Mouse (Mus musculus) ES-Bruce4 (cell line): ENCODE results near the gene Racgap1. TPM values are rescaled to one million over a fixed set of nuclear protein-coding genes. Genes with fewer than 3 reads are reported as not detected.

ENCODE experiments used
- H3K27ac ChIP-seq: 2 replicates; pipeline ENCODE4 v1.5.1; 2012; ENCODE audit warnings: low read length, inconsistent platforms; ENCODE audit not compliant: insufficient read depth
- H3K27me3 ChIP-seq: 2 replicates; pipeline ENCODE4 v1.6.1; 2012; ENCODE audit warnings: mild to moderate bottlenecking, low read length, inconsistent platforms; ENCODE audit not compliant: control insufficient read depth, poor library complexity, insufficient read depth, severe bottlenecking
- H3K36me3 ChIP-seq: 2 replicates; pipeline ENCODE4 v1.6.1; 2012; ENCODE audit warnings: inconsistent platforms, mild to moderate bottlenecking, low read length, moderate library complexity; ENCODE audit not compliant: control insufficient read depth, poor library complexity, insufficient read depth, severe bottlenecking
- H3K4me1 ChIP-seq: one replicate; pipeline ENCODE4 v1.8.1; 2011; ENCODE audit warnings: low read length; ENCODE audit not compliant: control insufficient read depth, insufficient read depth
- H3K4me3 ChIP-seq: 2 replicates; pipeline ENCODE4 v1.5.1; 2011; ENCODE audit warnings: low read depth, mild to moderate bottlenecking, low read length
- H3K9ac ChIP-seq: 2 replicates; pipeline ENCODE4 v1.6.1; 2012; ENCODE audit warnings: low read depth, mild to moderate bottlenecking, inconsistent platforms; ENCODE audit not compliant: poor library complexity, severe bottlenecking
- H3K9me3 ChIP-seq: replicated peaks from 2 replicates; pipeline ENCODE4 v1.6.1; 2012; ENCODE audit warnings: mild to moderate bottlenecking, low read length, inconsistent platforms; ENCODE audit not compliant: control insufficient read depth, poor library complexity, insufficient read depth, severe bottlenecking
- CTCF ChIP-seq: IDR thresholded peaks from one replicate; pipeline ENCODE4 v1.8.1; 2011; ENCODE audit warnings: low read depth, low read length
- EP300 ChIP-seq: IDR thresholded peaks from 2 replicates; pipeline ENCODE4 v1.6.1; 2011; ENCODE audit warnings: low read depth, low read length; ENCODE audit not compliant: insufficient read depth
- POLR2A ChIP-seq: IDR thresholded peaks from one replicate; pipeline ENCODE4 v1.8.1; 2011; ENCODE audit warnings: low read length; ENCODE audit not compliant: insufficient read depth
- polyA plus RNA-seq: library from polyadenylated mRNA; stranded (reverse); fragments of >200 nt; gene quantifications from 2 replicates; pipeline ENCODE4 v1.2.4, GENCODE M21; 2011; ENCODE audit warnings: low read depth; ENCODE audit not compliant: missing spikeins, insufficient read depth, insufficient read length

The Racgap1 gene
- polyA plus RNA-seq, 1 experiment = 122 TPM

GRCm38 (mm10) chr15:99638124-99638485 is 13.4 kb downstream of the Racgap1 start:
- H3K27ac ChIP-seq = no peak overlapping the region
- H3K27me3 ChIP-seq = no peaks in the 10 kb centered on the region

GRCm38 (mm10) chr15:99637405-99638123 is 13.9 kb downstream of the Racgap1 start:
- Histone ChIP-seq H3K4me3 (no peak overlapping the region), H3K27me3 (no peaks in the 10 kb centered on the region), H3K9me3 (no peaks in the 10 kb centered on the region), H3K36me3 (peaks cover 59% of the 10 kb centered on the region), H3K9ac (no peak overlapping the region), H3K27ac (no peak overlapping the region), H3K4me1 (no peaks in the 10 kb centered on the region)
- TF ChIP-seq EP300 = no peak
- no peak for TF ChIP-seq CTCF
- no peak for TF ChIP-seq POLR2A

More at GRCm38 (mm10) chr15:99638124-99638485, 13.4 kb downstream of the Racgap1 start:
- H3K9ac ChIP-seq = no peak overlapping the region
- TF ChIP-seq POLR2A = no peak
- H3K9me3 ChIP-seq = no peaks in the 10 kb centered on the region
- no peaks in the 10 kb centered on the region for H3K4me1 ChIP-seq
- H3K4me3 ChIP-seq = no peak overlapping the region
- H3K36me3 ChIP-seq = peaks cover 56% of the 10 kb centered on the region

GRCm38 (mm10) chr15:99634702-99635101 is 16.8 kb downstream of the Racgap1 start:
- H3K27ac ChIP-seq = no peak overlapping the region
- no peaks in the 10 kb centered on the region for H3K27me3 ChIP-seq
- no peak overlapping the region for H3K9ac ChIP-seq
- H3K9me3 ChIP-seq = no peaks in the 10 kb centered on the region
- H3K4me3 ChIP-seq = no peak overlapping the region
- no peak for TF ChIP-seq POLR2A
- peaks cover 77% of the 10 kb centered on the region for H3K36me3 ChIP-seq
- H3K4me1 ChIP-seq = no peaks in the 10 kb centered on the region

GRCm38 (mm10) chr15:99631618-99632017 is 19.8 kb downstream of the Racgap1 start:
- Histone ChIP-seq H3K27ac (no peak overlapping the region), H3K9me3 (no peaks in the 10 kb centered on the region), H3K4me3 (no peak overlapping the region), H3K27me3 (no peaks in the 10 kb centered on the region), H3K4me1 (no peaks in the 10 kb centered on the region), H3K9ac (no peak overlapping the region), H3K36me3 (peaks cover 84% of the 10 kb centered on the region)
- TF ChIP-seq POLR2A (no peak), EP300 (no peak), CTCF (no peak)

GRCm38 (mm10) chr15:99622063-99622462 is 29.4 kb downstream of the Racgap1 start:
- peaks cover 54% of the 10 kb centered on the region for H3K36me3 ChIP-seq
- no peak overlapping the region for H3K9ac ChIP-seq
- no peaks in the 10 kb centered on the region for H3K4me1 ChIP-seq
- no peak overlapping the region for H3K4me3 ChIP-seq
- TF ChIP-seq CTCF (no peak), EP300 (no peak)
- H3K9me3 ChIP-seq = no peaks in the 10 kb centered on the region
- no peak overlapping the region for H3K27ac ChIP-seq
- H3K27me3 ChIP-seq = no peaks in the 10 kb centered on the region

- Histone ChIP-seq H3K27me3 (no peaks in the 10 kb centered on the region), H3K27ac (no peak overlapping the region), H3K4me1 (no peaks in the 10 kb centered on the region), H3K4me3 (no peak overlapping the region), H3K9ac (no peak overlapping the region), H3K9me3 (no peaks in the 10 kb centered on the region), H3K36me3 (peaks cover 34% of the 10 kb centered on the region)
- TF ChIP-seq EP300 = no peak
- TF ChIP-seq POLR2A = no peak
- TF ChIP-seq CTCF = no peak
Observed at GRCm38 (mm10) chr15:99619821-99620220, 31.6 kb downstream of the Racgap1 start.
